Mouse (Mus musculus) neural tube, embryonic 12.5 days (tissue): ENCODE data around the gene Zfp709. TPM values are rescaled to one million over a fixed set of nuclear protein-coding genes. Genes with fewer than 3 reads are reported as not detected.

Source experiments
- ATAC-seq: fragments of 200-750 bp; cut with Nextera tagmentation; 2 replicates; pipeline ENCODE4 v1.8.0; 2017; ENCODE audit warnings: low read depth, mild to moderate bottlenecking, moderate TSS enrichment, moderate library complexity; ENCODE audit not compliant: low FRiP score
- H3K27ac ChIP-seq: fragments of 300-500 bp; sonication (generic); 2 replicates; pipeline ENCODE4 v1.5.1; 2016
- H3K27me3 ChIP-seq: fragments of 300-500 bp; sonication (generic); replicated peaks from 2 replicates; pipeline ENCODE4 v1.6.1; 2016; ENCODE audit warnings: mild to moderate bottlenecking
- H3K36me3 ChIP-seq: fragments of 300-500 bp; sonication (generic); 2 replicates; pipeline ENCODE4 v1.6.1; 2016; ENCODE audit warnings: mild to moderate bottlenecking
- H3K4me1 ChIP-seq: fragments of 300-500 bp; sonication (generic); 2 replicates; pipeline ENCODE4 v1.6.1; 2016
- H3K4me2 ChIP-seq: fragments of 300-500 bp; sonication (generic); replicated peaks from 2 replicates; pipeline ENCODE4 v1.6.1; 2016; ENCODE audit warnings: mild to moderate bottlenecking
- H3K4me3 ChIP-seq: fragments of 300-500 bp; sonication (generic); 2 replicates; pipeline ENCODE4 v1.5.1; 2016
- H3K9ac ChIP-seq: fragments of 300-500 bp; sonication (generic); 2 replicates; pipeline ENCODE4 v1.6.1; 2016; ENCODE audit warnings: mild to moderate bottlenecking
- H3K9me3 ChIP-seq: fragments of 300-500 bp; sonication (generic); 2 replicates; pipeline ENCODE4 v1.6.1; 2016; ENCODE audit warnings: mild to moderate bottlenecking
- WGBS: fragments of 180-500 bp; shearing (Covaris S2); methylation state at CpG from one replicate; pipeline ENCODE4 v1.1.7; 2016; 5-methylcytosine and 5-hydroxymethylcytosine counted together
- polyA plus RNA-seq: library from polyadenylated mRNA; unstranded; fragments of >200 nt; fragmentation: Nextera tagmentation; extraction: Ambion mirVana; gene quantifications from 2 replicates; pipeline ENCODE4 v1.2.1, GENCODE M21; 2016

Gene Zfp709
- polyA plus RNA-seq, 1 experiment from 2014 or later, result 6.0 TPM

- no peaks in the 10 kb centered on the region for H3K4me1 ChIP-seq
- WGBS, result 90% methylated on average over 2 of the region's 2 CpGs
- ATAC-seq, result no peak
- no peak overlapping the region for H3K9ac ChIP-seq
- H3K4me3 ChIP-seq, result no peak overlapping the region
- no peak overlapping the region for H3K4me2 ChIP-seq
- no peaks in the 10 kb centered on the region for H3K36me3 ChIP-seq
- no peaks in the 10 kb centered on the region for H3K9me3 ChIP-seq
- H3K27ac ChIP-seq, result no peak overlapping the region
- H3K27me3 ChIP-seq, result no peaks in the 10 kb centered on the region
These were observed 58.7 kb downstream of the Zfp709 start for GRCm38 (mm10) chr8:71940293-71941208.

- Histone ChIP-seq H3K27ac (no peak overlapping the region), H3K27me3 (no peaks in the 10 kb centered on the region), H3K9ac (no peak overlapping the region), H3K4me3 (no peak overlapping the region), H3K4me2 (no peak overlapping the region), H3K4me1 (no peaks in the 10 kb centered on the region), H3K9me3 (no peaks in the 10 kb centered on the region), H3K36me3 (no peaks in the 10 kb centered on the region)
- no peak for ATAC-seq
- 90% methylated on average over 1 of the region's 1 CpGs for WGBS
These were observed 60.0 kb downstream of the Zfp709 start for GRCm38 (mm10) chr8:71941776-71942175.

Other genes starting within 250 kb of the Zfp709 start
- 16.3 and 16.7 TPM in 2 replicates for gene Unc13a, start 210.3 kb upstream of the Zfp709 start, polyA plus RNA-seq
- gene Jak3, start 205.7 kb upstream of the Zfp709 start, polyA plus RNA-seq, result 3.8 and 4.2 TPM in 2 replicates
- gene Insl3, start 192.8 kb upstream of the Zfp709 start, polyA plus RNA-seq, result 1.2 TPM in 1 of 2 replicates, not detected in the other
- 0.54 and 0.67 TPM in 2 replicates for gene B3gnt3, start 180.2 kb upstream of the Zfp709 start, polyA plus RNA-seq
- gene Fcho1, start 156.3 kb upstream of the Zfp709 start, polyA plus RNA-seq, result 34.4 and 38.4 TPM in 2 replicates
- gene Zfp882, start 26.6 kb downstream of the Zfp709 start, polyA plus RNA-seq, result 11.3 and 12.4 TPM in 2 replicates
- gene Zfp617, start 26.6 kb downstream of the Zfp709 start, polyA plus RNA-seq, result 30.6 and 33.8 TPM in 2 replicates
- gene Zfp961, start 69.0 kb downstream of the Zfp709 start, polyA plus RNA-seq, result 15.1 and 16.0 TPM in 2 replicates
- 0.73 and 0.77 TPM in 2 replicates for gene Cyp4f18, start 127.6 kb downstream of the Zfp709 start, polyA plus RNA-seq
- not detected in 2 replicates for gene Olfr372, start 159.2 kb downstream of the Zfp709 start, polyA plus RNA-seq
- gene Olfr373, start 201.2 kb downstream of the Zfp709 start, polyA plus RNA-seq, result not detected in 2 replicates
- gene Olfr374, start 225.0 kb downstream of the Zfp709 start, polyA plus RNA-seq, result 0.15 TPM in 1 of 2 replicates, not detected in the other